Mouse (Mus musculus) forebrain, postnatal 0 days (tissue): ENCODE results near the gene Nfib. TPM values are rescaled to one million over a fixed set of nuclear protein-coding genes. Genes with fewer than 3 reads are reported as not detected.

Experiments used
- ATAC-seq: fragments of 200-750 bp; cut with Nextera tagmentation; 2 replicates; pipeline ENCODE4 v1.8.0; 2017; ENCODE audit warnings: mild to moderate bottlenecking, moderate library complexity
- DNase-seq: peaks from one replicate; pipeline ENCODE4 v3.0.0-alpha.2; 2015
- H3K27ac ChIP-seq: fragments of 300-500 bp; sonication (generic); 2 replicates; pipeline ENCODE4 v1.5.1; 2014; ENCODE audit warnings: low read depth, mild to moderate bottlenecking, antibody characterized with exemption, low read length, moderate library complexity, mixed read lengths
- H3K27me3 ChIP-seq: fragments of 300-500 bp; sonication (generic); 2 replicates; pipeline ENCODE4 v1.6.1; 2014; ENCODE audit warnings: mild to moderate bottlenecking, low read length, mixed read lengths; ENCODE audit not compliant: insufficient read depth
- H3K36me3 ChIP-seq: fragments of 300-500 bp; sonication (generic); 2 replicates; pipeline ENCODE4 v1.6.1; 2014; ENCODE audit warnings: mild to moderate bottlenecking, moderate library complexity; ENCODE audit not compliant: insufficient read depth
- H3K4me1 ChIP-seq: fragments of 300-500 bp; sonication (generic); 2 replicates; pipeline ENCODE4 v1.6.1; 2014; ENCODE audit warnings: antibody characterized with exemption; ENCODE audit not compliant: insufficient read depth
- H3K4me2 ChIP-seq: fragments of 300-500 bp; sonication (generic); 2 replicates; pipeline ENCODE4 v1.6.1; 2014; ENCODE audit warnings: low read depth, mild to moderate bottlenecking, moderate library complexity
- H3K4me3 ChIP-seq: fragments of 300-500 bp; sonication (generic); 2 replicates; pipeline ENCODE4 v1.5.1; 2014; ENCODE audit warnings: low read depth, low read length, mixed read lengths
- H3K9ac ChIP-seq: fragments of 300-500 bp; sonication (generic); 2 replicates; pipeline ENCODE4 v1.6.1; 2014; ENCODE audit warnings: mild to moderate bottlenecking
- H3K9me3 ChIP-seq: fragments of 300-500 bp; sonication (generic); 2 replicates; pipeline ENCODE4 v1.6.1; 2016; ENCODE audit warnings: low read length
- CTCF ChIP-seq: sonication (generic); IDR thresholded peaks from 2 replicates; pipeline ENCODE4 v1.5.1; 2016; ENCODE audit warnings: antibody characterized with exemption, control low read depth, low read depth
- WGBS: fragments of 180-500 bp; shearing (Covaris S2); extraction: QIAGEN DNeasy Blood & Tissue Kit; methylation state at CpG from one replicate; pipeline ENCODE4 v1.1.7; 2014; 5-methylcytosine and 5-hydroxymethylcytosine counted together
- polyA plus RNA-seq: library from polyadenylated mRNA; unstranded; fragments of >200 nt; fragmentation: Nextera tagmentation; extraction: Ambion mirVana; gene quantifications from 2 replicates; pipeline ENCODE4 v1.2.1, GENCODE M21; 2015
- total RNA-seq: library from RNA; depleted of rRNA; stranded (reverse); fragments of >200 nt; gene quantifications from 2 replicates; pipeline ENCODE4 v1.2.3, GENCODE M21; 2014

Nfib gene
- total and polyA plus RNA-seq, 2 experiments from 2014 or later = 69.0 to 135 TPM

DNA sequence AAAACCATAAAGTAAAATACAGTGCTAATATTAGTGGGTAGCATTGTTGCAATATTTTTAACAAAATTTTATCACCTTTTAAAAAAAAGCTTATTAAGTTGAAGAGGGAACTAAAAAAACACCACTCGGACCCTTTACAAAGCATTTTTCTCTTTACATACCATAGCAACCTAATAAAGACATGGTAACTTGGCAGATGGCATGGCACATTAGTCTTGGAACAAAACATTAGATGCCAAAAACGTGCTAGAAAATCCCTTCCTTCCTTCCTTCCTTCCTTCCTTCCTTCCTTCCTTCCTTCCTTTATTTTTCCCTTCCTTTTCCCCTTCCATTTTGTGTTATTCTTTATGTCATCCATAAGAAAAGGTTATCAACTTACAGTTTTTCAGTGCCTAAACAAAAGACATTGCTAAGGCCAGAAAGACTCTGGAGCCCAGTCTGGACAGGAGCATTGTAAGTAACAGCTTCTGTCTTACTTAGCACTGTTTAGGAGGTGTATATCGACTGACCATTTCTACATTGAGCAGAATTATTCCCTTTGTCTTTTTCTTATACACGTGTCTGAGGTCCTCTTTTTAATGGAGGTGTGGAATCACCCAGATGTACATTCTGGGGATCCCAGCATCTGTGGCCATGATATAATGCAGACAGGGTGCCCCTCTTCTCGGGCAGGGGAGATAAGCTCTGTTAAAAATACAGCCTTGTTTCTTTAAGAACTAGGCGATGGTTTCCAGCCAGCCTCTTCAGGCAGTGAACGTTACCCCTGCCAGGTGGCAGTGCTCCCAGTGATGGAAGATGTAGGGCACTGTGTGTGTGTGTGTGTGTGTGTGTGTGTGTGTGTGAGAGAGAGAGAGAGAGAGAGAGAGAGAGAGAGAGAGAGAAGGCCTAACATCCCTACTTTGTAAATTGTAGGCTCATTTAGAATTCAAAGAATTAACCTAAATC lies 113.2 kb downstream of the Nfib start:
- Histone ChIP-seq H3K4me2 (peak overlapping the region; percentile 22; the same call in 1 of the 2 replicates), H3K9me3 (no peaks in the 10 kb centered on the region), H3K4me1 (peaks cover 5% of the 10 kb centered on the region; the same call in 1 of the 2 replicates), H3K27me3 (no peaks in the 10 kb centered on the region), H3K27ac (peak overlapping the region; percentile 72), H3K9ac (0 out of 2 replicates have a peak overlapping the region, but pooled peaks have one; percentile 14), H3K4me3 (no peak overlapping the region), H3K36me3 (no peaks in the 10 kb centered on the region)
- DNase-seq = peak; percentile 89
- 23% methylated on average over 7 of the region's 7 CpGs for WGBS
- peak; percentile 26; the same call in 1 of the 2 replicates for TF ChIP-seq CTCF
- ATAC-seq = peak; percentile 81

DNA sequence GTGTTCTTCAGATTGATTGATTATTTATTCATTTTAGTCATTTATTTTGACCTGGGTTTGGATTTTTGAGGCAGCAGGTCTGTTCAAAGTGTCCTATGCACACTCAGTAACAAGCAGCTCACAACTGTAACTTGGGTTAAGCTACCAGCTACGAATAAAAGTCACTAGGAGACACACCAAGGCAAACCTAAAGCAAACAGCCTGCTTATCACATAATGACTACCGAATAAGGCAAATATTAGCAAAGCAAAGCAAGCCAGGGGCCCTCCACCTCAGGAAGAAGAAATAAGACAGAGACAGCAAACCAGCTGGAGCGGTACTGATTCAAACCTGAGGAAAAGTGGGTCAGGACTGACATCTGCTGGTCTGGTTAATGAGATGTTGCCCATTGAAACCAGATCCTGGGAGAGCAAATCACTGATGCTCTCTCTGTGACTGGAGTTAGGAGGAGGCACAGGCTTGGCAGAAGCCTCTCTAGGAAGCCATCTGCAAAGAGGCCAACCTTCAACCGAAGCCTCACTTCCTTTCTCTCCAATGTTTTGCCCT lies 116.1 kb downstream of the Nfib start:
- DNase-seq = peak; percentile 80
- 0 out of 2 replicates have a peak, but pooled peaks cover 5% of the 10 kb centered on the region for H3K4me1 ChIP-seq
- H3K9ac ChIP-seq = peak overlapping the region; percentile 39; the same call in 1 of the 2 replicates
- peak overlapping the region; percentile 19 for H3K4me2 ChIP-seq
- ATAC-seq = peak; percentile 78
- no peak overlapping the region for H3K4me3 ChIP-seq
- peak overlapping the region; percentile 72 for H3K27ac ChIP-seq
- H3K9me3 ChIP-seq = no peaks in the 10 kb centered on the region
- TF ChIP-seq CTCF = peak; percentile 71
- 28% methylated on average over 4 of the region's 4 CpGs for WGBS
- no peaks in the 10 kb centered on the region for H3K27me3 ChIP-seq
- no peaks in the 10 kb centered on the region for H3K36me3 ChIP-seq

DNA sequence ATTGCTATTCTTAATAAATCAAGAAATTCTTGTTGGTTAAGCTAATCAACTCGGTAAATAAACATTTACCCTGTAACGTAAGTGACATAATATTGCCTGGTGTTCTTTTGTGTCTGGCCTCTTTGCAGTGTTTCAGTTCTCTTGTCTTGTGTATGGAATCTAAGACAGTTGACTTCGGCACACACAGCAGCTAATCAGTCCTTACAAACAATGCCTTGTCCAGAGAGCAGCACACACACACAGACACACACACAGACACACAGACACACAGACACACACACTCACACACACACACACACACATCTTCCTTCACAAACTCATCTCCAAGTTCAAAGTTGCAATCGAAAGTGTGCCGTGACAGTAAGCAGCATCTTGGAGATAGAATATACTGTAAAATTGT lies 116.8 kb downstream of the Nfib start:
- no peaks in the 10 kb centered on the region for H3K9me3 ChIP-seq
- H3K4me3 ChIP-seq = no peak overlapping the region
- DNase-seq (no peak), ATAC-seq (no peak)
- peak overlapping the region; percentile 19 for H3K4me2 ChIP-seq
- no peak for TF ChIP-seq CTCF
- peak overlapping the region; percentile 39 for H3K9ac ChIP-seq
- H3K27me3 ChIP-seq = no peaks in the 10 kb centered on the region
- 51% methylated on average over 5 of the region's 5 CpGs for WGBS
- H3K4me1 ChIP-seq = 0 out of 2 replicates have a peak, but pooled peaks cover 5% of the 10 kb centered on the region
- H3K36me3 ChIP-seq = no peaks in the 10 kb centered on the region
- H3K27ac ChIP-seq = peak overlapping the region; percentile 72

- no peak for ATAC-seq
- Histone ChIP-seq H3K36me3 (no peaks in the 10 kb centered on the region), H3K4me2 (peak overlapping the region; percentile 11), H3K9me3 (no peaks in the 10 kb centered on the region), H3K4me3 (no peak overlapping the region), H3K4me1 (0 out of 2 replicates have a peak, but pooled peaks cover 1% of the 10 kb centered on the region), H3K27me3 (no peaks in the 10 kb centered on the region), H3K9ac (peak overlapping the region; percentile 43), H3K27ac (peak overlapping the region; percentile 75)
- DNase-seq = no peak
- TF ChIP-seq CTCF = no peak
- WGBS = 62% methylated on average over 16 of the region's 16 CpGs
These were observed 118.2 kb downstream of the Nfib start for GRCm38 (mm10) chr4:82587146-82587870.

DNA sequence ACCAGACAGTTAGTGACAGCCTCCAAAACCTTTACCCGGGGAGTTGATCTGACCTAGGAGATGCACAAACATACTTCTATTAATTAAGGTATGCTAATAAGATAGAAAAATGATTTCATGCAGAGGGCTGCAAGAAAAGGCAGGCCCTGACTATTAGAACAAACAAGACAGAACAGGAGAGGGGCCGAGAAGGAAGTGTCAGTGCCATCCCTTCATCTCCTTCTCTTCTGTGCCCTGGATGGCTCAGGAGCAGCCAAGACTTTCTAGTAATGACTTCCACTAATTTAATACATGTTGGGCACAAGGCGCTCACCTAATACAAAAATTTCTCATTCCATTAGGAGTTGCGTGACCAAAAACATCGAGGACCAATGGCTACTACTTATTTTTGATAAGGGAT lies 118.9 kb downstream of the Nfib start:
- H3K4me2 ChIP-seq = no peak overlapping the region
- 78% methylated on average over 5 of the region's 5 CpGs for WGBS
- H3K27me3 ChIP-seq = no peaks in the 10 kb centered on the region

GRCm38 (mm10) chr4:82585536-82585935 lies 120.0 kb downstream of the Nfib start:
- no peak overlapping the region for H3K9ac ChIP-seq
- H3K27me3 ChIP-seq = no peaks in the 10 kb centered on the region
- ATAC-seq (no peak), DNase-seq (no peak)
- H3K27ac ChIP-seq = no peak overlapping the region
- H3K4me2 ChIP-seq = no peak overlapping the region
- H3K4me1 ChIP-seq = no peaks in the 10 kb centered on the region
- H3K4me3 ChIP-seq = no peak overlapping the region
- no peaks in the 10 kb centered on the region for H3K36me3 ChIP-seq
- no peak for TF ChIP-seq CTCF
- 58% methylated on average over 9 of the region's 9 CpGs for WGBS
- no peaks in the 10 kb centered on the region for H3K9me3 ChIP-seq

More for the DNA sequence above, 118.9 kb downstream of the Nfib start:
- no peak overlapping the region for H3K27ac ChIP-seq
- no peaks in the 10 kb centered on the region for H3K4me1 ChIP-seq
- H3K36me3 ChIP-seq = no peaks in the 10 kb centered on the region
- H3K4me3 ChIP-seq = no peak overlapping the region
- H3K9ac ChIP-seq = no peak overlapping the region
- no peak for ATAC-seq
- no peaks in the 10 kb centered on the region for H3K9me3 ChIP-seq
- no peak for DNase-seq
- TF ChIP-seq CTCF = no peak
